Mouse (Mus musculus) embryonic facial prominence, embryonic 12.5 days (tissue): Measurements from ENCODE around the gene Nasp. TPM values are rescaled to one million over a fixed set of nuclear protein-coding genes. Genes with fewer than 3 reads are reported as not detected.
A peak's percentile ranks its signal among the peaks of the same experiment; 100 is the strongest.

Source experiments
- ATAC-seq: fragments of 200-750 bp; cut with Nextera tagmentation; 2 replicates; pipeline ENCODE4 v1.8.0; 2017; ENCODE audit not compliant: insufficient number of reproducible peaks, insufficient read depth, low FRiP score, low TSS enrichment
- H3K27ac ChIP-seq: fragments of 300-500 bp; sonication (generic); 2 replicates; pipeline ENCODE4 v1.5.1; 2016; ENCODE audit warnings: mild to moderate bottlenecking
- H3K27me3 ChIP-seq: fragments of 300-500 bp; sonication (generic); 2 replicates; pipeline ENCODE4 v1.6.1; 2016; ENCODE audit warnings: mild to moderate bottlenecking, moderate library complexity
- H3K36me3 ChIP-seq: fragments of 300-500 bp; sonication (generic); 2 replicates; pipeline ENCODE4 v1.6.1; 2016; ENCODE audit warnings: mild to moderate bottlenecking
- H3K4me1 ChIP-seq: fragments of 300-500 bp; sonication (generic); 2 replicates; pipeline ENCODE4 v1.6.1; 2016
- H3K4me2 ChIP-seq: fragments of 300-500 bp; sonication (generic); replicated peaks from 2 replicates; pipeline ENCODE4 v1.6.1; 2016; ENCODE audit warnings: mild to moderate bottlenecking, moderate library complexity
- H3K4me3 ChIP-seq: fragments of 300-500 bp; sonication (generic); 2 replicates; pipeline ENCODE4 v1.5.1; 2016; ENCODE audit warnings: mild to moderate bottlenecking
- H3K9ac ChIP-seq: fragments of 300-500 bp; sonication (generic); 2 replicates; pipeline ENCODE4 v1.6.1; 2016; ENCODE audit warnings: mild to moderate bottlenecking, moderate library complexity
- H3K9me3 ChIP-seq: fragments of 300-500 bp; sonication (generic); 2 replicates; pipeline ENCODE4 v1.6.1; 2016; ENCODE audit warnings: mild to moderate bottlenecking, moderate library complexity
- WGBS: fragments of 180-500 bp; shearing (Covaris S2); methylation state at CpG from one replicate; pipeline ENCODE4 v1.1.7; 2016; 5-methylcytosine and 5-hydroxymethylcytosine counted together
- polyA plus RNA-seq: library from polyadenylated mRNA; unstranded; fragments of >200 nt; fragmentation: Nextera tagmentation; extraction: Ambion mirVana; gene quantifications from 2 replicates; pipeline ENCODE4 v1.2.1, GENCODE M21; 2016

Nasp gene
- polyA plus RNA-seq, 1 experiment from 2014 or later, result 256 TPM

DNA sequence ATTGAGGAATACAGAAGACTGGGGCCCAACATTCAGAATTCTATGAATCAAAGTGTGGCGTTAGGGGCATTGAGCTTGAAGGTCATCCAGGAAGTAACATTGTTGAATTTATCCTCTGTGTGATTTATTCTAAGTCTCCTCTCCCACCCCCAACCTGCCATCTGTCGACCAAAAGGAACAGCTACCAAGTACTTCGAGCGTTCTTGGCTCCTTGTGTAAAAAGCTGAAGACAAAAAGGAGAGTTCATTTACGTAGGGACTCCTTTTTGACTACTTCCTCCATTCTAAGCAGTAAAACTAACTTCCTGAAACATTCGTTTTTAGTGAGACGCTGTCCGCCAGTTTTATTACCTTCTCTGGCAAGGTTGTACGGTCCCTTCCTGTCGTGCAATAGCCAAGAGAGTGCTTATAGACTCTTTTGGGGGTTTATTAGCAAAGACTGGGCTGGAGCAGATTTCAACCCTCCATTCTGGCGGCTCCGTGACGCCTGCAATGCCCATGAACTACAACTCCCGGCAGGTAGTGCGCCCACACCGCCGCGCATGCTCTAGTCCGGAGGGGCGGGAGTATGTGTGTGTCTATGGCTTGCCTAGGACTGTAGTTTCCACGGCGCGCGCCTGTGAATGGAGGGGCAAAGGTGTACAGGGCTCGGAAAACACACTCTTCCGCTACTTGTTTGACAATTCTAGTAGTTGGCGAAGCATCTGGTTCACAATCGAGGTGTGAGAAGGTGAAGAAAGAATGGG is 71.0 kb downstream of the Nasp start:
- Histone ChIP-seq H3K4me1 (peaks cover 2% of the 10 kb centered on the region), H3K4me2 (peak overlapping the region; percentile 76), H3K27ac (peak overlapping the region; percentile 87), H3K36me3 (peaks cover 9% of the 10 kb centered on the region; the same call in 1 of the 2 replicates), H3K27me3 (no peaks in the 10 kb centered on the region), H3K9me3 (no peaks in the 10 kb centered on the region), H3K9ac (peak overlapping the region; percentile 75), H3K4me3 (peak overlapping the region; percentile 62)
- peak; percentile 97 for ATAC-seq
- under 1% methylated on average over 28 of the region's 28 CpGs for WGBS

DNA sequence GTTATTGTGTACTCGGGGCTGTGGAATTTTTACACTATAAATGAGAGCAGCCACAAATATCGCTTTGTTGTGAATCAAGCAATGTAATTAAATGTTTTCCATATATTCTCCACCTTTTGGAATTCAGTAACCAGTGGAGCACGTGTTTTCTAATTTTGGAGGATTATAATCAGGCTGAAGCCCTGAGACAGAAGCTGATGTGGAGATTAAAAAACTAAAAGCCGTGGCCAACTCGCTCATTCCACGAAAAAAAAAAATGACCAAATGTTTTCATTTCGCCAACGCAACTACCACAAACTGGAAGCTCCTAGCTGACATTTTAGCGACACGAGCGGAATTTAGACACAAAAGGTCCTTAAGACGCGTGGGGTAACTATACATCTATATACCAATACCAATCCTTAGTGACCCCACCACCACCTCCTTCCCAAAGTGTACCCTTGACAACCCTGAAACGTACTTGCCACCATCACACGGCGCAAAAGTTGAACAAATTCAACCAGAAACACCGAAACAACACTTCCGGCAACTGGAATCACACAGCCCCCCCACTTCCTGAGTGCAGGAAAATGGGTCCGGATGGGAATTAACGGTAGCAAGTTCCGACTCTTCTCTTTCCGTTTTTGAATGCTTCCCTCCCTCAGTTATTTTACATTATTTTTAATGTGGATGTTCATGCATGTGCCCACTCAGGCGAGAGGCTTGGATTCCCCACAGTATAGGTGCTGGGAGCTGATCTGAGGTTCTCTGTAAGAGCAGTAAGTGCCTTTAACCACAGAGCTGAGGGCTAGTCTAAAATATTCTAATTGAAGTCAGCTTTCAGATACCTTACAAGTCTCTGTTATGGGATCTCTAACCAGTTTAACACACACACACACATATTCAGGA is 72.1 kb downstream of the Nasp start, which contains the start of gene Tmem69:
Gene Tmem69 (minus strand): TSS at position 524 of the 888 bp plus-strand sequence.
- 4% methylated on average over 23 of the region's 23 CpGs for WGBS
- Histone ChIP-seq H3K36me3 (peaks cover 7% of the 10 kb centered on the region; the same call in 1 of the 2 replicates), H3K4me1 (peaks cover 2% of the 10 kb centered on the region), H3K9me3 (no peaks in the 10 kb centered on the region), H3K9ac (peak within 1 kb of the TSS; percentile 75), H3K4me3 (peak within 1 kb of the TSS; percentile 62), H3K27ac (peak within 1 kb of the TSS; percentile 87), H3K4me2 (peak within 1 kb of the TSS; percentile 76), H3K27me3 (no peaks in the 10 kb centered on the region)
- no peak for ATAC-seq

DNA sequence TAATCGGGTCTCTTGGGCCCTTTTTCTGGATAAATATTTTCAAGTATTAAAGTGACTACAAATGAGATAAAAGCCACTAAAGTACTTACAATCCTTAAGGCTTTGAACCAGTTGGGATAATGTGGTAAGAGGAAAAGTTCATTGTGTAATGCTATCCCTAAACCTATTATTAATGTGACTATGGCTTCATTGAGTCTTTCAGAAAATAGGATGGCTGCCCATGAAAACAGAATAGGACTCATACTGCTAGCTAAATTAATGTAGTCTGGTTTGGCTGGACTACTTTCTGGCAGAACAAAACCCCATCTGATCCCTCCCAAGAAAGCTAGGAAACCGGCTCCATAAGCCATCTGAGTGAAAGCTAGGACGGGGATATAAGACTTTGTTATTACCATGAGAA is 74.7 kb downstream of the Nasp start:
- 89% methylated on average over 3 of the region's 3 CpGs for WGBS
- H3K27me3 ChIP-seq, result no peaks in the 10 kb centered on the region
- H3K9me3 ChIP-seq, result no peaks in the 10 kb centered on the region
- ATAC-seq, result no peak
- peaks cover 7% of the 10 kb centered on the region; the same call in 1 of the 2 replicates for H3K36me3 ChIP-seq
- H3K27ac ChIP-seq, result no peak overlapping the region
- H3K4me2 ChIP-seq, result no peak overlapping the region
- H3K9ac ChIP-seq, result no peak overlapping the region
- no peak overlapping the region for H3K4me3 ChIP-seq
- no peaks in the 10 kb centered on the region for H3K4me1 ChIP-seq

Other genes with a start within 250 kb of the Nasp start
- 21.7 and 24.9 TPM in 2 replicates for gene Mast2, start 163.8 kb downstream of the Nasp start, polyA plus RNA-seq
- 16.1 and 16.2 TPM in 2 replicates for gene Ipp, start 120.4 kb downstream of the Nasp start, polyA plus RNA-seq
- 21.5 and 21.6 TPM in 2 replicates for gene Tmem69, start 72.0 kb downstream of the Nasp start, polyA plus RNA-seq
- gene Gpbp1l1, start 70.3 kb downstream of the Nasp start, polyA plus RNA-seq, result 34.4 and 35.1 TPM in 2 replicates
- 2.5 and 3.1 TPM in 2 replicates for gene Ccdc17, start 31.3 kb downstream of the Nasp start, polyA plus RNA-seq
- gene Akr1a1, start 23.7 kb upstream of the Nasp start, polyA plus RNA-seq, result 689 and 706 TPM in 2 replicates
- gene Prdx1, start 57.6 kb upstream of the Nasp start, polyA plus RNA-seq, result 1,087 and 1,115 TPM in 2 replicates
- gene Mmachc, start 80.5 kb upstream of the Nasp start, polyA plus RNA-seq, result 26.4 and 28.5 TPM in 2 replicates
- 25.2 and 26.3 TPM in 2 replicates for gene Ccdc163, start 80.6 kb upstream of the Nasp start, polyA plus RNA-seq
- gene Tesk2, start 93.0 kb upstream of the Nasp start, polyA plus RNA-seq, result 11.8 TPM in 2 replicates
- 37.7 and 37.9 TPM in 2 replicates for gene Toe1, start 179.7 kb upstream of the Nasp start, polyA plus RNA-seq
- gene Mutyh, start 179.8 kb upstream of the Nasp start, polyA plus RNA-seq, result 20.1 and 20.7 TPM in 2 replicates
- 1.1 and 1.5 TPM in 2 replicates for gene Hpdl, start 193.8 kb upstream of the Nasp start, polyA plus RNA-seq
- gene Zswim5, start 249.4 kb upstream of the Nasp start, polyA plus RNA-seq, result 1.3 and 1.5 TPM in 2 replicates